Mouse (Mus musculus): ENCODE measurements around the gene Pik3r2. TPM values are rescaled to one million over a fixed set of nuclear protein-coding genes. Genes with fewer than 3 reads are reported as not detected.

Gene Pik3r2
- total RNA-seq, 2 experiments from 2014 or later, result 150 to 153 TPM

DNA sequence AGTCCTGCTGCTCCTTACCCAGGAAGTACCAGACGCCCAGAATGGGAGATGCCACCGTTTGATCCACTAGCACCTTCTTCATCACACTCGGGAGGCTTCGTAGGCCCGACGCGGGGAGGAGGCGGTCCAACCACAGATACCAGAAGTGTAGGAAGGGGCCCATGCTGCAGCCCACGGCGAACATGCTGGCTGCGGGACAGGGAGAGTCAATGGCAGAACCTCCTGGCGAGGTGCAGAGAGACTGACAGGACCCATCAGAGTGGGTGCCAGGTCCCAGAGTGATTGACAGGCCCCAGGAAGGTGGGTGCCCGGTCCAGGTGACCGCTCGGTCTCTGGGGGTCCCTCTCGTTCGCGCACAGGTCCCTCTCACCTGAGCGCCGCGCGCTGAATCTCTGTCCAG is 16.2 kb downstream of the Pik3r2 start:
- no peak for DNase-seq (ENCODE audit: low spot score in 2 of 2)

DNA sequence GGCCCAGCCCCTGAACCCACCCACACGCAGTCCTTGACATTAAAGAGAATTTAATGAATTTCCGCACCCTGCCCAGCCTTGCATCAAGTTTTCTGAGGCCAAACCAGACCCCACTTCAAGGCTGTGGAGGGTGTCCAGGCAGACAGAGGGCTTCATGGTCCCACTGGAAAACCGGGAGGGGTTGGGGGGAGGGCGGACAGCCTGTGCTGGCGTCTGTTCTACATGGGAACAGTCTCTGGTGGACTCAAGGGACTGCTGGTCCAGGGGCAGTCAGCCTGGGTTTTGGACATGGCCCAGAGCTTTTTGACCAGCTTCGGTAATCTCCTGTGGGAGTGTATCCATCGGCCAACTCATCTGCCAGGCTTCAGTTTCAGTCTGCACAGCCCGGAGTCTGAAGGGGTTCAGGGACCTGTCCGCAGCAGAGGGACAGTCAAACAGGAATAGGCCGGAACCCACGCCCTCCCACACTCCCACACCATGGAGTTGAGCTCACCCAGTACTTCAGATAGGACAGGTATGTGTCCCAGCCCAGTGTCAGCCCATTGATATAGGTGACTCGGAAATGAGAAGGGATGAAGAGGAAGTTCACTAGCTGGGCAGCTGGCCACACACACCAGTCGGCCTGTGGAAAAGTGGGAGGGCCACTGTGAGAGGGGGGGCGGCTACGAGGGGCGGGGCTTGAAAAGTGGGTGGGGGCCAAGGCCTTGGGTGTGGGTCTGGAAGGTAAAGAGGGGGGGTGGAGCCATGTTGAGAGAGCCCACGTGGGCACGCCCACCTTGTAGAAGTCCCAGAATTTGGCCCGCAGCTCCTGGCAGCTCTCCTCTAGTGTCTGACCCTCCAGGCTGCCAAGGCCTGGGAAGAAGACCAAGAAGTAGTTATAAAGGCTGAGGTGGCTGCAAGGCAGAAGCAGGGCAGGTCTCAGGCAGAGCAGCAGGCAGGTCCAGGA is 17.6 kb downstream of the Pik3r2 start:
- DNase-seq (ENCODE audit: low spot score in 2 of 2), result no peak

DNA sequence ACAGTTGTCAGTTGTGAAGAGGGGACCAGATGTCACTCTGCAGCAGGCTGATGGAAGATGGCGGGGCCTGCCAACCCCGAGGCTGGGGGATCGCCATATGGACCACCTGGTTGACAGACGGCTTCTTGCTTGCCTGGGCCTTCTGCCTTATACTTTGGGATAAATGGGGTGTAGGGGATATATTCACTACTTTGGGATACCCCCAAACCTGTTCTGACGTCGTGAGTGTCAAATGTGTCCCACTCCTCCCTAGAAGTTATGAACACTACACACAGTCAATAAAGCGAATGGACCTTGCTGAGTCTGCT is 18.3 kb downstream of the Pik3r2 start:
- DNase-seq (ENCODE audit: low spot score in 2 of 2), result peak in 1 of 2 experiments; percentile 3

DNA sequence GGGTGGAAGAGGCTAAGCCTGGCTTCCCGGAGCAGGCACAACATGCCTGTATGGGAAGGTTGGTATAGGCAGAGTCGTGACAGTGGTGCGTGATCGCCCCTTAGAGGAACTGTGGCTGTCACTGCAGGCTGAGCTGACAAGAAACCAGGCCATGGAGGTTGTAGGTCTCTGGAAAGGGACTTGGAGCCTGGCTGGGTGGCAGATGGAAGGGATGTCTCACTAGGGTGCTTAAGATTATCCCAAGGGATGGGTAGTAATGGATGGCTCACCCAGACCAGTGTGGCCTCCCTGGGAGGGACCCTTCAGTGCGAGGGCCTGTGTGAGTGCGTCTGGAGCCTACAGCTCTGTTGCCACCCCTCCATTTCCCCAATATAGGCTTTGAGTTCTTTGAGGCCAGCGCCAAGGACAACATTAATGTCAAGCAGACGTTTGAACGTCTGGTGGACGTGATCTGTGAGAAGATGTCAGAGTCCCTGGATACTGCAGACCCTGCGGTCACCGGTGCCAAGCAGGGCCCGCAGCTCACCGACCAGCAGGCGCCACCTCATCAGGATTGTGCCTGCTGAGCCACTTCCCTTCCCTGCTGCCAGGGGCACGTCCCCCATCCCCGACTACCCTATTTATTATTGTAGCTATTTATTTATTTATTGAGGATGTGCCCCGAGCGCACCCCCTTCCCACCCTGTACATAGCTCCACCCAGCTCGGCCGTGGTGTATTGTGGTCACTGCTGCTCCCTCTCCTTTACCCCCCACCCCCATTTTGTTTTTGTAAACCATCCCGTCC is 18.8 kb downstream of the Pik3r2 start:
- DNase-seq (ENCODE audit: low spot score in 2 of 2), result peak in 1 of 2 experiments; percentile 36

DNA sequence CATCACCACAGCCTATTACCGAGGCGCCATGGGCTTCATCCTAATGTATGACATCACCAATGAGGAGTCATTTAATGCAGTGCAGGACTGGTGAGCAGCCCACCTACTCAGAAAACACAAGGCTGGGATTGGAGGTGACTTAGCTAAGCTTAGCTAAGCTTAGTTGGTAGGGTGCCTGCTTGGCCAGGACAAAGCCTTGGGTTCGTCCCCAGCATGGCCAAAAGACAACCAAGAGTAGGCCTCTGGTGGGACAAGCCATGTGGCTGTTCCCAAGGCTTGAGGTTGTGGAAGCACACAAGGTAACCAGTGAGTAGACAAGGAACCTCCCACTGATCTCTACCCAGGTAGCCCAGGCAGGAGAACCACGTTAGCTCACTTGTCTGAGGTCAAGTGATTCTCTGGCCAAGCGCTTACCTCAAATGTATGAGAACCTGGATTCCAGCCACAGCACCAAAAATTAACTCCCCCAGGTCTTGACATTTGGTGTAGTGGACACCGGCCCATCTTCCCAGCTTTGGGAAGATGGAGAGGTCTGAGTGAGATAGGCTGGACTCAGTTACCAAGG is 20.0 kb downstream of the Pik3r2 start:
- DNase-seq (ENCODE audit: low spot score in 2 of 2), result no peak

DNA sequence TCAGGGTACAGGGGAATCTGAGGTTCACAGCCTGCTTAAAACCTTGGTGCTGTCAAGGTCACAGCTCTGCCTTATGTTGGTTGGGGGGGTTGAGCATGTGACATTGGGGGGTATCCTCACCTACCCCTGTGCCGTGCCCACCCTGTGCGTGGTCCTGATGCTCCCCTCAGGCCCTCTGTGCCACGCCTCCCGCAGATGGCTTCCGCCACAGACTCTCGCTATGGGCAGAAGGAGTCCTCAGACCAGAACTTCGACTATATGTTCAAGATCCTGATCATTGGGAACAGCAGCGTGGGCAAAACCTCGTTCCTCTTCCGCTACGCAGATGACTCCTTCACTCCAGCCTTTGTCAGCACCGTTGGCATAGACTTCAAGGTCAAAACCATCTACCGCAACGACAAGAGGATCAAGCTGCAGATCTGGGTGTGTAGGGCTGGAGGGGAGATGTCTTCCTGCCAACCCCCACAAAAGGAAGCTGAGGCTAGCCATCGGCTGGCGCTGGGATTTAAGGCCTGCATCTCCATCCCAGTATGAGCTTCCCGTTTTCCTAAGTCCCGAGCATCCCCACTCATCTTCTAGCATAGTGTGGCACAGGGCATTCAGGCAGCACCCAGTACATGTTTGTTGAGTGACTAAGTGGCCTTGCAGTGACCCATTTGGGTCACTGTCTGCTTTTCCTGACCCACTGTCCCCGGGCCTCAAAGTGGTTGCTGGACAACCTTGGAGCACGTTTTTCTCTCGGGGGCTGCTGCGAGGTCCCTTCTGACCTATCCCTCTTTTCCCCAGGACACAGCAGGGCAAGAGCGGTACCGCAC is 20.6 kb downstream of the Pik3r2 start:
- peak; percentile 7 to 10 for DNase-seq (ENCODE audit: low spot score in 2 of 2)

DNA sequence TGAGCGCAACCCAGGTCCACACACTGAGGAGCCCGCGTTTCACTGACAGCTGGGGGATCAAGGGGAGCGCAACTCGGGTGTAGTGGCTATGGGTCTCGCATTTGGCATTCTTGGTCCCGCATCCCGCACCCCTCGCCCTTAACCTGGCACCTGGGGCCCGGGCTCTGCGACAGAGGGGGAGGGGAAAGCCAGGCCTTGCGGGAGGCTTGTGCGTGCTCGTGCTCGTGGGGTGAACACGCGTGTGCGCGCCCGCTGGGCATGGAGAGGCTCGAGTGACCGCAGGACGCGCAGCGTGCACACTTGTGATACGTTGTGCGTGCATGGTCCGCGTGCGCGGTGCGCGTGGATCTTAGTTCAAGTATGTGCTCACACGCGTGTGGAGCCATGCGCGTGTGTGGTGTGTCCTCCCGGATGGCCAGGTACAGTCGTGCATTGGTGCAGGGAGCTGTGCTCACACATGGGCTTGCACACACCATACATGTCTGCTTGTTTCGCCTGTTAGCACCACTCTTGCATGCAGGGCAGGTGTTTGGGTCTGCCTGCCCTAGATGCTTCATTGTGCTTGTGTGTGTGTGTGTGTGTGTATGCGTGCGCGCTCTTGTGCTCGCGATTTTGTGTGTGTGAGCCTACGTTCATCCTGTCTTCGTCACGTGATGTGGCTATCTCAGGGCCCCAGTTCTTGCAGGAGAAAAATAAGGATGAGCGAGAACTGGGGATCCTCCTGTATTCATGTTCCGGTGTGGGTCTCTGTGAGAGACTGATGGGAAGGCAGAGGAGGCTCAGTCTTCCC is 21.4 kb downstream of the Pik3r2 start:
- peak; percentile 76 to 80 for DNase-seq (ENCODE audit: low spot score in 2 of 2)

DNA sequence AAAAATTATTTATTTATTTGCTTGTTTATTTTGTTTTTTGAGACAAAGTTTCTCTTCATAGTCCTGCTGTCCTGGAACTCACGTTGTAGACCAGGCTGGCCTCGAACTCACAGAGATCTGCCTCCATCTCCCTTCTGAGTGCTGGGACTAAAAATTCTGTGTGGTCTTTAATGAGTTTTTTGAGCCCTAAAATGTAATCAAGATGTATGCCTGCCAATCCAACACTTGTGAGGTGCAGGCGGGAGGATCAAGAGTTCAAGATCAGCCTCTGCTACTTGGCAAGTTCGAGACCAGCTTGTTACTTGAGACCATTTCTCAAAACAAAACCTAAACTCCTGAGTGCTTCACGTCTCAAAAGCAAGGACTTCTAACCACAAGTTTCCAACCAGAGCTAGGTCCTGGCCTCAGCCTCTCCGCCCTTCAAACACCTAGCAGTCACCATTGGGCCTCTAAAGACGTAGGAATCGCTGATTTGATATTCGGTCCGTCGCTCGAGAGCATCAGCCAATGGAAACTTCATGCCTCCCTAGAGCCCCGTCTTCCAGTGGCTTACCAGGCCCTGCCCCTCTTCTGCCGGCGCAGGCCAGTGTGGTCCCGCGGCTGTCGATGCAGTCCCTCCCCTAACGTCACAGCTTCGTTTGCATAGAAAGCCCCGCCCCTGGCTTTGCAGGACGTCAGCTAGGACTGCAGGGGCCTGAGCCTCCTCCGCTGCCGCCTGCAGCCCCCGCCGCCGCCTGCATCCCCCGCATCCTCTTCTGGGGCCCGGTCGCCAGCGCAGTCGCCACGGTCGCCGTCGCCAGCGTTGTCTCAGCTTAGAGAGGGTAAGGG is 22.3 kb downstream of the Pik3r2 start, which contains the start of gene Rab3a:
Gene Rab3a, plus strand, starts transcription at position 637 of the 828 bp plus-strand sequence.
- DNase-seq (ENCODE audit: low spot score in 2 of 2), result peak; percentile 95 to 96

DNA sequence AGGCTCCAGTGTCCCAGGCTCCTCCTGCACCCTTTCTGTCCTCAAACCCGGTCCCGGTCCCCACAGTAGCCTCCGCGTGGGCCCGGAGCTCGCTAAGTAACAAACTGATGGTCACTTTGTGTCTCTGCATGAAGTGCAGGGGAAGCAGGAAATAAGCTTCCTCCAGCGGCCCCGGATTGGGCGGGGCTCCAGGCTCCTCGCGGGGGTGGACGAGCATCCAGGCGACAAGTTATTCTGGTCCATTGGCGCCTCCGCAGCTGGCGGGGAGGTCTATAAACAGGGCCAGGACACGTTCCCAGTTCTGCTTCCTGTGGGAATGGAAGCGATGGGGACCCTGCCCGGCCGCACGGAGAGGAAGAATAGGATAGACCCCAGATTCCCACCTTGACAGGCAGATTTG is 23.4 kb downstream of the Pik3r2 start:
- DNase-seq (ENCODE audit: low spot score in 2 of 2), result peak; percentile 90 to 93

DNA sequence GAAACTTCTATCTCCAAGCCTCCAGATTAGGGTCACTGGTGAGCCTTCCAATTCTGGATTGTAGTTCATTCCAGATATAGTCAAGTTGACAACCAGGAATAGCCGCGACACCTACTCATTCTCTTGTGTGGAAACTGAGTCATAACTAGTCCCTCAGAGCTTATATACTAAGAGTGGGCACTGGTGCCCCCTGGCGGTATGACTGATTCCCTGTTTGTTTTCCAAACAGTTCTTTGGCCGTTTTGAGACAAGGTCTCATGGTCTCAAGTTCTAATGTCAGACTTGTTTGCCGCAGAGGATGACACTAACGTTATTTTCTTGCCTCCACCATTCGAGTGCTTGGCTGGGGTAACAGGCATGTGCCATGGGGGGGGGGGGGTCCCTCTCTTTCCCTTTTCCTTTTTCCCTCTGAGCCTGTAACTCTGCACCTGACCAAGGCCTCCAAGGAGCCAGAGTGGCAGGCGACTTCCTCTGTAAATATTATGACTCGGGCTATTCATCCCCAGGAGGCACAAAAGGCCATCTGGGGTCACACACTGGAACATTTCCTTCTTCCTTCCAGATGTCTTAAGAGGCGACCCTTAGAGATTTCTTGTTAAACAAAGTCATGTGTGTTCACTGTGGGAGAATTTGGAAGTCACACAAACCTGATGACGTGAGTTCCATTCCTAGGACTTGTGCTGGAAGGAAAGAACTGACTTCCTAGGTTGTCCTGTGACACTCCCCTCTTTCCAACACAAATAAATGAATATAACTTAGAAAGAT is 24.3 kb downstream of the Pik3r2 start:
- peak; percentile 65 to 86 for DNase-seq (ENCODE audit: low spot score in 2 of 2)

DNA sequence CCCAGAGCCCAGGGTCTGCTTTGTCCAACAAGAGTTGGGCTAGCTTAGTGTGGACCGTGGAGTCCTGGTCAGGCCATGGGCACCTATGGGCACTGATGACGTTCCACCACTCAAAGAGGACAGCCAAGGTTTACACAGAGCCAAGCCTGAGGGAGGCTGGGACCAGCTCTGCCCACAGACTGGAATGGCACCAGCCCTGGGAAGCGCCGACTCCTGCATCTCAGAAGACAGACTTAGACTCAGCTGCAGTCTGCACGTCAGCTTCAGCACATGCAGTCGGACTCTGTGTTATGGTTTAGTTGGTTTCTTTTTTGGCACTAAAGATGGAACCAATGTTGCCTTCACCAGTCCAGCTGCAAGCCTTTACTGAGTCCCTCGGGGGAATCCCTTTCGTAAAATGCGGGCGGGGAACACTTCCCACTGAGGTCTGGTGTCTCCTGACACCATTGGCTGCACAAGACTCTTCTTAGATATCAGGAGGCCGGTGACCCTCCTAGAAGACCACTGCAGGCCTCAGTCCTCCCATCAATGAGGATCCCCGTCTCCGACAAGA is 26.3 kb downstream of the Pik3r2 start:
- DNase-seq (ENCODE audit: low spot score in 2 of 2), result peak in 1 of 2 experiments; percentile 47

DNA sequence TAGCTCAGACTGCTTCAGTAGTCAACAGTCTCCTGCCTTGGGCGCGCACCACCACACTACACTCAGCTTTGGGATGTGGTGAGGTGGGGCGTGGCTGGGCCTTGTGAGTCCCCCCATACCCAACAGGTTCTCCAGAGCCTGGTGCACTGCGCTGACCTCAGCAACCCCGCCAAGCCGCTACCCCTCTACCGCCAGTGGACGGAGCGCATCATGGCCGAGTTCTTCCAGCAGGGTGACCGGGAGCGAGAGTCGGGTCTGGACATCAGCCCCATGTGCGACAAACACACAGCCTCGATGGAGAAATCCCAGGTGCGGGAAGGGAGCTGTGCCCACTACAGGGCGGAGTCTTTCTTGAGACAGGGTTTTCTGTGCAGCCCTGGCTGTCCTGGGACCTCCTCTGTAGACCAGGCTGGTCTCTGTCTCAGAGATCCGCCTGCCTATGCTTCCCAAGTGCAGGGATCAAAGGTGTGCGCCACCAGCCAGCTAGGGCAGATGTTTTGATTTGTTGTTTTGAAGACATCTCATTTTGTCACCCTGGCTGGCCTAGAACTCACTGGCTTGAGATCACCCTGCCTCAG is 27.3 kb downstream of the Pik3r2 start:
- no peak for DNase-seq (ENCODE audit: low spot score in 2 of 2)

DNA sequence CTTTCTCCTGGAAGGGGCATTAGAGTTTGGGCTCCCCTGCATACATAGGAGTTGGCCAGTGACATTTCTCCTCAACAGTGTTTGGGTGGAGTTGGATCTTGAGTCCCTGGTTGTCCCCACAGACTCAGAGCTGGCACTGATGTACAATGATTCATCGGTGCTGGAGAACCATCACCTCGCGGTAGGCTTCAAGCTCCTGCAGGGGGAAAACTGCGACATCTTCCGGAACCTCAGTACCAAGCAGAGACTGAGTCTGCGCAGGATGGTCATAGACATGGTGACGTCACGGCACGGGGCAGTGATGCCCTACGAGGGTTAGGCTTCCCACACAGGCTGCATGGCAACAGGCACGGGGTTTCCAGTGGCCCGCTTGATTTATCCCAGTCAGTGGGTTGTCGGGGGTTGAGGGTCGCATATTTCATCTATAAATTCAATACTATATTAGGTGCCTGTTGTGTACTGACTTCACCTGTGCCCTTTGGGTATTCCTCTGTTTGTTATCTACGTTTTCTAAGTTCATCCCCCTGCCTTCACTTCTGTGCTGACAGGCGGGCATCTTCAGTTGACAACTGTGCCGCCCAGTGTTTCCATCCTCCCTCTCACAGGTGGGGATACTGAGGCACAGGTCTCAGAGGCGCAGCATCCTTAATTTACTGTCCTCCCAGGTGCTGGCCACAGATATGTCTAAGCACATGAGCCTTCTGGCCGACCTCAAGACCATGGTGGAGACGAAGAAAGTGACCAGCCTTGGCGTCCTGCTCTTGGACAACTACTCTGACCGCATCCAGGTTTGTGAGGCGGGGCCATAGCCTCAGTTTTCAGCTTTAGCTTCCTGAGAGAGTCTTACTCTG is 28.0 kb downstream of the Pik3r2 start:
- DNase-seq (ENCODE audit: low spot score in 2 of 2), result no peak

DNA sequence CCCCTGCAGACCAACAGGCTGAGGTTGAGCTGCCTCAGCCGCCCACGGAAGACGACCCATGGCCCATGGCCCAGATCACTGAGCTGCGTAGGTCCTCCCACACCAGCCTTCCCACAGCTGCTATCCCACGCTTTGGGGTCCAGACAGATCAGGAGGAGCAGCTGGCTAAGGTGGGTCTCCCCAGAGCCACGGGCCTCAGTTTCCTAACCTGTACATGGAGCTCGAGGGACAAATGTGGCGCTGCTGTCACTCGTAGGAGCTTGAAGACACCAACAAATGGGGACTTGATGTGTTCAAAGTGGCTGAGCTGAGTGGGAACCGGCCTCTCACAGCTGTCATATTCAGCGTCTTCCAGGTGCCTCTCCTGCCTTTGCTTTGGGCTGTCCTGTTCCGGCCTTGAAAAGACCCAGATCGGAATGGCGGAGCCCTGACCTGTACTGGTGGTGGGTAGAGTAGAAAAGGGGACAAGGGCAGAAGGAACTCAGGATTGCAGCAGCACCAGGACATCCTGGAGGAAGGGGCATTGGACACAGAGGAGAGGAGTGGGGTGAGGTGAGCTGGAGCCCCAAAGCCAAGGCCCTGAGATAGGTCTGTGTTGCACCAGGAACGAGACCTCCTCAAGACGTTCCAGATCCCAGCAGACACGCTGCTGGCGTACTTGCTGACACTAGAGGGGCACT is 29.2 kb downstream of the Pik3r2 start:
- DNase-seq (ENCODE audit: low spot score in 2 of 2), result no peak

DNA sequence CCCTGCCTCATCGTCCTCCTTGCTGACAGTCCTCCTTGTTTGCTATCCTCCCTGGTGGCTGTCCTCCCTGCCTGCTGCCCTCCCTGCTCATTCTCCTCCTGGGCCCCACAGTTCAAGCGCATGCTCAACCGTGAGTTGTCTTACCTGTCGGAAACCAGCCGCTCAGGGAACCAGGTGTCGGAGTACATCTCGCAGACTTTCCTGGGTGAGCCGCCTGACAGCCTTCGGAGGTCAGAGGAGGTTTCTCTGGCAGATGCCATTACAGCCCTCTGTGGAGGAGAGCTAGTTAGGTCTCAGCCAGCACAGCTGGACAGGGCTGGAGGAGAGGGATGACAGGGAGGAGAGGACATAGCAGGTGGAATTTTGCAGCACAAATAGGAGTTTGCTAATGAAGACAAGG is 29.8 kb downstream of the Pik3r2 start:
- no peak for DNase-seq (ENCODE audit: low spot score in 2 of 2)

DNA sequence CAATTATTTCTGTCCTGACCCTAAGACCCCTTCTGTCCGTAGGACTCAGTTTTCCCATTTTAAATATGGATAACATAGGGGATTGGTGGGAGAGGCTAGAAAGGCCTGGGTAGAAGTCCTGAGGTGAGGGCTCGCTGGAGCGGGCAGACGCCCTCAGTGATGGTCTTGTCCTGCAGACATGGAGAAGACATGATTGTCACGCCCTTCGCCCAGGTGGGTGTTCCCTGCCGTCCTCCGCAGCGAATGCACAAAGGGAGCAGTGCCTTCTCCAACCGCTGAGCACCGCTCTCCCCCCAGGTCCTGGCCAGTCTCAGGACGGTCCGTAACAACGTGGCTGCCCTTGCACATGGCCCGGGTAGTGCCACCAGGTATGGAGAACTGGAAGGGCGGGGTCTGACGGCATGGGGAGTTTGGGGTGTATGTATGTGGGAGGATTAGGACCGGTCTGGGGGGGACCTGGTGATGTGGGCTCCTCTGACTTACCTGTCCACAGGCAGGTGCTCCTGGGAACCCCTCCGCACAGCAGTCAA is 30.8 kb downstream of the Pik3r2 start:
- no peak for DNase-seq (ENCODE audit: low spot score in 2 of 2)

All from left cerebral cortex, adult 18-20 months (tissue).